Mouse (Mus musculus) lung, embryonic 14.5 days (tissue): ENCODE results near the gene Ccdc137. TPM values are rescaled to one million over a fixed set of nuclear protein-coding genes. Genes with fewer than 3 reads are reported as not detected.

Experiments used
- ATAC-seq: fragments of 200-750 bp; cut with Nextera tagmentation; 2 replicates; pipeline ENCODE4 v1.8.0; 2017; ENCODE audit warnings: mild to moderate bottlenecking, moderate TSS enrichment, moderate library complexity; ENCODE audit not compliant: insufficient read depth
- DNase-seq: peaks from one replicate; pipeline ENCODE4 v3.0.0-alpha.2; 2015
- H3K27ac ChIP-seq: fragments of 300-500 bp; sonication (generic); 2 replicates; pipeline ENCODE4 v1.5.1; 2014; ENCODE audit warnings: low read depth, mild to moderate bottlenecking, moderate library complexity
- H3K27me3 ChIP-seq: fragments of 300-500 bp; sonication (generic); 2 replicates; pipeline ENCODE4 v1.6.1; 2014; ENCODE audit warnings: low read length, control low read depth; ENCODE audit not compliant: insufficient read depth
- H3K36me3 ChIP-seq: fragments of 300-500 bp; sonication (generic); 2 replicates; pipeline ENCODE4 v1.6.1; 2014; ENCODE audit warnings: control low read depth; ENCODE audit not compliant: insufficient read depth
- H3K4me1 ChIP-seq: fragments of 300-500 bp; sonication (generic); 2 replicates; pipeline ENCODE4 v1.6.1; 2014; ENCODE audit warnings: antibody characterized with exemption, control low read depth; ENCODE audit not compliant: insufficient read depth
- H3K4me2 ChIP-seq: fragments of 300-500 bp; sonication (generic); 2 replicates; pipeline ENCODE4 v1.6.1; 2014; ENCODE audit warnings: mild to moderate bottlenecking
- H3K4me3 ChIP-seq: fragments of 300-500 bp; sonication (generic); 2 replicates; pipeline ENCODE4 v1.5.1; 2014; ENCODE audit warnings: low read depth, low read length
- H3K9ac ChIP-seq: fragments of 300-500 bp; sonication (generic); 2 replicates; pipeline ENCODE4 v1.6.1; 2014
- H3K9me3 ChIP-seq: fragments of 300-500 bp; sonication (generic); 2 replicates; pipeline ENCODE4 v1.6.1; 2016; ENCODE audit warnings: low read depth, low read length, control low read depth
- CTCF ChIP-seq: IDR thresholded peaks from 2 replicates; pipeline ENCODE4 v1.5.1; 2016; ENCODE audit warnings: antibody characterized with exemption, low read depth
- WGBS: fragments of 180-500 bp; shearing (Covaris S2); extraction: QIAGEN DNeasy Blood & Tissue Kit; methylation state at CpG from one replicate; pipeline ENCODE4 v1.1.7; 2014; 5-methylcytosine and 5-hydroxymethylcytosine counted together
- polyA plus RNA-seq: library from polyadenylated mRNA; unstranded; fragments of >200 nt; fragmentation: Nextera tagmentation; extraction: Ambion mirVana; gene quantifications from 2 replicates; pipeline ENCODE4 v1.2.1, GENCODE M21; 2014

Gene Ccdc137
- polyA plus RNA-seq, 1 experiment from 2014 or later, result 34.6 TPM

DNA sequence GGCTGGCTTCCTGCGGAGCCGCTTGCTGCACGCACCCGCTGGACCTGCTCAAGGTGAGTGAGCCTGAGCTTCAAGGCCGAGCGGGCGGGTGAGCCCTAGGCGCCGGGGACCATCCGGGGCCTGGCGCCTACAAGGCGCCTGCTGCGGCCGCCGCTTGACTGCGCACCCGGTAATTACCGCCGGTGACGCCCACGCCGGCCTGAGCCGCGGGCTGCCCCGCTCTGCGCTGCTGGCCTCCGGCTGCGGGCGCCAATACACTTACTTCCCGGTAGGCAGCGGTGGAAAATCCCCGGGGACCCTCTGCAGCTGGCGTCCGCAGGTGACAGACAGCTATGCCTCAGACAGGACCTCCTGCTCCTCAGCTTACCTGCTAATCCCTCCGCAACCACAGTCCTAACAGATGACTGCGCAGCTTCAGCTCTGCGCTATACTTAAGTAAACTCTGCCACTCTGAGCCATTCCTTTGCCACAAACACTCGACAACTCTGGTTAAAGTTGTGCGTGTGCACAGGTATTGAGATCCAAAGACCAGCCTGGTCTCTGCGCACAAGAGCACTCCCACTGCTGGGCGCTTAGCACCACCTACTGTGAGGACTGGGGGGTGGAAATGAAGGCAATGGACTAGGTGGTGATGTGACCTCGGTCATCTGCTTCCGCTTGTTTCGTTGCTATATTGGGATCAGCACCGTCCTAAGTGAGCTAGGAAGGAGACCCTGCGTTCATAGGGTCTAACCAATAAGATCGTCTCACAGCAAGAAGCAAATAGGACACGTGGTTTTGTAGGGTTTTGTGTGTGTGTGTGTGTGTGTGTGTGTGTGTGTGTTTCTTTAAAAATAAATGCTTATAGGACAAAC lies 34.3 kb downstream of the Ccdc137 start:
- Histone ChIP-seq H3K4me3 (peak overlapping the region; percentile 94), H3K27me3 (no peaks in the 10 kb centered on the region), H3K27ac (peak overlapping the region; percentile 84), H3K9ac (peak overlapping the region; percentile 77), H3K9me3 (no peaks in the 10 kb centered on the region), H3K4me2 (peak overlapping the region; percentile 93), H3K4me1 (peaks cover 15% of the 10 kb centered on the region), H3K36me3 (peaks cover 66% of the 10 kb centered on the region)
- DNase-seq (peak; percentile 68), ATAC-seq (peak; percentile 29)
- WGBS, result under 1% methylated on average over 48 of the region's 48 CpGs
- TF ChIP-seq CTCF, result peak; percentile 53

DNA sequence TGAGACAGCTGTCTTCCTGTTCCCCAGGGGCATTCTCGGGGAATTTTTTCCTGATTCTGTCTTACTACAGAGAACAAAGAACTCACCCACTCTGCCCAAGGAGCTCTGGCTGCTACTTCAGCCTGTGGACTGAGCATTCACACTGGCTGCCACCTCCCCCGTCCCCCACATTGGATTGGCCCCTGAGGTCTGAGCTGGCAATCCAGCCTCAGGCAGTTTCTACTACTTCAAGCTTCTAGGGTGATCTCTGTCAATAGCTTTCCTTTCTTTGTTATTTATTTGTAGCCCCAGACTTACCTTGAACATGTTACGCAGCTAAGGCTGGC lies 34.9 kb downstream of the Ccdc137 start:
- Histone ChIP-seq H3K27ac (peak overlapping the region; percentile 84), H3K4me1 (peaks cover 15% of the 10 kb centered on the region), H3K9ac (peak overlapping the region; percentile 77), H3K36me3 (peaks cover 66% of the 10 kb centered on the region), H3K9me3 (no peaks in the 10 kb centered on the region), H3K27me3 (no peaks in the 10 kb centered on the region), H3K4me3 (peak overlapping the region; percentile 94), H3K4me2 (peak overlapping the region; percentile 93)
- DNase-seq (no peak), ATAC-seq (no peak)
- TF ChIP-seq CTCF, result no peak
- 28% methylated on average over 3 of the region's 3 CpGs for WGBS

DNA sequence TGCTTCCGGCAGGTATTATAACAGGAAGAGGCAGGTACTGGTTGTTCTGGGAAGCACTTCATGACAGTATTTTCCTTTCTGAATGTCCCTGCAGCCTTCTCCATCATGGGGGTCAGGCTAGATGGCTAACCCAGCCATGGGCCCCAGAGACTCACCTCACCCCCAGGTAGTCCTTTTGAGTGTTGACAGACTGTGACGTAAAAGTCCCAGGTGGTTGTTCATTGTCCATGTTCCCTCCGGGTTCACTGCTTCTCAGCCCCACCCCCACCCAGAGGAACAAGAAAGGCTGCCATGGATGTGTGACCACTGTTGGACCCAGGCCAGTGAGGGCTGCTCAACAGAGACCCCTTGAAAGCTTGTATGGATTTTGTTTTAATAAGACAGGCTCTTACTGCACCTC lies 35.4 kb downstream of the Ccdc137 start:
- WGBS, result 47% methylated on average over 3 of the region's 3 CpGs
- Histone ChIP-seq H3K4me2 (peak overlapping the region; percentile 93), H3K36me3 (peaks cover 66% of the 10 kb centered on the region), H3K9me3 (no peaks in the 10 kb centered on the region), H3K9ac (peak overlapping the region; percentile 77), H3K4me3 (peak overlapping the region; percentile 94), H3K27ac (peak overlapping the region; percentile 84), H3K4me1 (peaks cover 15% of the 10 kb centered on the region), H3K27me3 (no peaks in the 10 kb centered on the region)
- no peak for DNase-seq
- no peak for ATAC-seq
- no peak for TF ChIP-seq CTCF

DNA sequence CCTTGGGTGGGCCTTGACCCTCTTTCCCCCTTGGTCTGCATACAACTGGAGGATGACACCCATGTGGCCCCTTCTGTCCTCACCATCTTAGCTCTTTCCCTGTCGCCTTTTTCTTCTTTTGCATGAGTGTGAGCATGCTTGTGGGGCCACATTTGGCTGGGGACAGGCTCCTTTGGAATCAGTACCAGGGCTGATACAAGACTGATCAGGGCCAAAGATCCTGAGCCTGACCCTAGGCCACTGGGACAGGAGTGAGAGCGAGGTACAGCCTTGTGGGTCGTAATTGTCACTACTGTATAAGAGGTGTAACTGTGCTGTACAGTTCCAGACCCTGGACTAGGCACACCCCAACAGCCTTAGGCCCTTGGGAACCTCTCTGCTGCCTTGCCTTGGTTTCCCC lies 36.0 kb downstream of the Ccdc137 start:
- Histone ChIP-seq H3K9ac (0 out of 2 replicates have a peak overlapping the region, but pooled peaks have one; percentile 77), H3K4me2 (peak overlapping the region; percentile 93), H3K27me3 (no peaks in the 10 kb centered on the region), H3K27ac (no peak overlapping the region), H3K36me3 (peaks cover 66% of the 10 kb centered on the region), H3K4me3 (peak overlapping the region; percentile 94), H3K9me3 (no peaks in the 10 kb centered on the region), H3K4me1 (peaks cover 15% of the 10 kb centered on the region)
- DNase-seq, result no peak
- no peak for TF ChIP-seq CTCF
- WGBS, result 84% methylated on average over 3 of the region's 3 CpGs
- ATAC-seq, result no peak

DNA sequence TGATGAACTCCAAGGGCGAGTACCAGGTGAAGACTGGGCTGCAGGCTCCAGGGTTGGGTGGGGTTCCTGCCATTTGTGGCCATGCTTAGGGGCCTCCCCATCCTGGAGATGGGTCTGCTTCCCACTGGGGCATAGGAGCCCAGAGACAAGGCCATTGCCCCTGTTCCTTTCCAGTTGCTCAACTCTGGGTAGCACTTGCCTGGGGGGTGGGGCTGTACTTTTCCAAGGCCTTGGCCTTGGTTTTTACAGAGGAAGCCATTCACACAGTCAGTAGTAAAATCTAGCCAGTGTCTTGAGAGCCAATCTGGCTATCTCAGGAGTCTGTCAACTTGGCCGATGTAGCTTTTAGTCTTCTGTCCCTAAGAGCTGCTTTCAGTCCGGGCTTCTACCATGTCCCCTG lies 39.5 kb downstream of the Ccdc137 start:
- H3K9me3 ChIP-seq, result no peaks in the 10 kb centered on the region
- H3K27me3 ChIP-seq, result no peaks in the 10 kb centered on the region
- TF ChIP-seq CTCF, result no peak
- H3K4me1 ChIP-seq, result 0 out of 2 replicates have a peak, but pooled peaks cover 6% of the 10 kb centered on the region
- no peak for DNase-seq
- no peak overlapping the region for H3K9ac ChIP-seq
- H3K4me2 ChIP-seq, result no peak overlapping the region
- no peak for ATAC-seq
- H3K27ac ChIP-seq, result no peak overlapping the region
- H3K36me3 ChIP-seq, result peaks cover 59% of the 10 kb centered on the region
- 89% methylated on average over 3 of the region's 3 CpGs for WGBS
- no peak overlapping the region for H3K4me3 ChIP-seq

DNA sequence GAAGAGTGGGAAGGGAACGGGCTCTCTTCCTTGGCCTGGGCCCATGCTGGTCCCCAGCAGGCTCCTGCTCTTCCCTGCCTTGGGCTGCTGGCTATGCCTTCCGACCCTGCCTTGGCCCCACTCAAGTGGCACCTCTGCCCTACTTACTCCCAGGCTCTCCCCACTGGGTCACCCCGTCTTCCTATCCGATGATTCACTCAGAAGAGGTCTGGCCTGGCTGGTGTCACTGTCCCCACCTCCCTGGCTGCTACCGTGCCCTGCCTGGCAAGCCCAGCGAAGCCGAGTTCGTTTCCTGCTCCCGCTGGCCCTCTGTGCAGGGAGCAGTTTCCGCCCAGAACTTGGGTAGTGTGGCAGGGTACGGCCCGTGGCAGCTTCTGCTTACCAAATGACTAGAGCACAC lies 40.3 kb downstream of the Ccdc137 start:
- H3K4me2 ChIP-seq, result no peak overlapping the region
- H3K9ac ChIP-seq, result no peak overlapping the region
- WGBS, result 91% methylated on average over 12 of the region's 12 CpGs
- TF ChIP-seq CTCF, result no peak
- no peaks in the 10 kb centered on the region for H3K9me3 ChIP-seq
- no peak overlapping the region for H3K27ac ChIP-seq
- DNase-seq, result no peak
- H3K36me3 ChIP-seq, result peaks cover 59% of the 10 kb centered on the region
- no peaks in the 10 kb centered on the region for H3K27me3 ChIP-seq
- no peak overlapping the region for H3K4me3 ChIP-seq
- 0 out of 2 replicates have a peak, but pooled peaks cover 1% of the 10 kb centered on the region for H3K4me1 ChIP-seq
- ATAC-seq, result no peak

DNA sequence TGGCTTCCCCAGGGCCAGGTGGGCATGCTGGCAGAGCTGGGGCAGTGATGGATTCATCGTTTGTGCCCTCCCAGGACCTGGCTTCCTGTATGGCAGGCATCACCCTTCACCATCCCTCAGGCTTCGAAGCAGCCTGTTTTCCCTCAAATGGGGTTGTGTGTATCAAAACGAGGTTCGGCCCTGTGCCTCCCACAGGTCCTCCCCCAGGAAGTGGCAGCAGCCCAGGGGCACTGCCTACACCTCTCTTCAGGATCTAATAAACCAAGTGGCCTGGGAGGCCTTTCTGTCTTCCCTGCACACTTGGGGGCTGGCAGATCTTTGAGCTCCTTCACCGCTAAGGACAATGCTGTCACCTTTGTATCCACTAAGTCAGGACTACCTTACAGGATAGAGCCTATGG lies 41.0 kb downstream of the Ccdc137 start:
- no peaks in the 10 kb centered on the region for H3K27me3 ChIP-seq
- no peak for TF ChIP-seq CTCF
- H3K27ac ChIP-seq, result no peak overlapping the region
- DNase-seq, result no peak
- 77% methylated on average over 5 of the region's 5 CpGs for WGBS
- no peak overlapping the region for H3K4me3 ChIP-seq
- H3K9ac ChIP-seq, result no peak overlapping the region
- H3K36me3 ChIP-seq, result peaks cover 55% of the 10 kb centered on the region
- no peaks in the 10 kb centered on the region for H3K9me3 ChIP-seq
- no peaks in the 10 kb centered on the region for H3K4me1 ChIP-seq
- no peak for ATAC-seq
- no peak overlapping the region for H3K4me2 ChIP-seq
